12 mouse cellular contexts compared by ENCODE assay signal in genomic region chr7:3198884-3199283, GRCm38 (mm10). TPM values are rescaled to one million over a fixed set of nuclear protein-coding genes. Genes with fewer than 3 reads are reported as not detected.
DNase-seq lines count a peak whose midpoint lies in the region; ATAC-seq and TF ChIP-seq lines count a peak whose summit lies in the region.
"Had no signal": no experiment of that assay in that cellular context is flagged by ENCODE, and none has a peak within 500 bp of the region (broad histone marks: within the 10 kb centered on the region; RNA-seq: fewer than 3 reads in every experiment).

No protein-coding gene starts in this region.

- H3K27ac ChIP-seq in liver, embryonic 12.5 days = no peak overlapping the region
- H3K27ac ChIP-seq in ES-E14 (ENCODE audit: insufficient read depth, low read depth, low read length, poor library complexity, severe bottlenecking) = peak overlapping the region; percentile 99
- H3K27ac ChIP-seq in heart, embryonic 12.5 days (ENCODE audit: poor library complexity, severe bottlenecking) = no peak overlapping the region
- H3K27ac ChIP-seq: kidney, embryonic 15.5 days; limb, embryonic 12.5 days; midbrain, embryonic 15.5 days had no signal

- H3K36me3 ChIP-seq in liver, embryonic 12.5 days = no peaks in the 10 kb centered on the region
- H3K36me3 ChIP-seq in ES-E14 (ENCODE audit: control insufficient read depth, insufficient read depth, low read length, poor library complexity, severe bottlenecking) = no peaks in the 10 kb centered on the region
- H3K36me3 ChIP-seq in heart, embryonic 12.5 days = no peaks in the 10 kb centered on the region
- H3K36me3 ChIP-seq: kidney, embryonic 15.5 days; limb, embryonic 12.5 days; midbrain, embryonic 15.5 days had no signal

- no peak overlapping the region for H3K9ac ChIP-seq in liver, embryonic 12.5 days
- H3K9ac ChIP-seq in ES-E14 (ENCODE audit: insufficient read depth, low read depth, low read length, poor library complexity, severe bottlenecking) = peak overlapping the region; percentile 81; the same call in 1 of the 2 replicates
- no peak overlapping the region for H3K9ac ChIP-seq in heart, embryonic 12.5 days
- H3K9ac ChIP-seq: kidney, embryonic 15.5 days; limb, embryonic 12.5 days; midbrain, embryonic 15.5 days had no signal

- no peak overlapping the region for H3K4me3 ChIP-seq in liver, embryonic 12.5 days
- H3K4me3 ChIP-seq in ES-E14 (ENCODE audit: insufficient read depth in 1 of 2, low read depth in 1 of 2, low read length in 2 of 2, poor library complexity in 1 of 2, severe bottlenecking in 1 of 2) = peak overlapping the region in 1 of 2 experiments; percentile 32; a peak in 2 of 4 replicates
- H3K4me3 ChIP-seq in heart, embryonic 12.5 days = no peak overlapping the region
- H3K4me3 ChIP-seq: kidney, embryonic 15.5 days; limb, embryonic 12.5 days; midbrain, embryonic 15.5 days had no signal

- H3K9me3 ChIP-seq in liver, embryonic 12.5 days (replicated peaks) = no peaks in the 10 kb centered on the region
- H3K9me3 ChIP-seq in ES-E14 (ENCODE audit: control insufficient read depth, insufficient read depth, low read depth, low read length) = no peaks in the 10 kb centered on the region
- no peaks in the 10 kb centered on the region for H3K9me3 ChIP-seq in heart, embryonic 12.5 days (replicated peaks)
- H3K9me3 ChIP-seq: kidney, embryonic 15.5 days; limb, embryonic 12.5 days; midbrain, embryonic 15.5 days had no signal

- H3K27me3 ChIP-seq in liver, embryonic 12.5 days (replicated peaks) = no peaks in the 10 kb centered on the region
- no peaks in the 10 kb centered on the region for H3K27me3 ChIP-seq in heart, embryonic 12.5 days (replicated peaks)
- H3K27me3 ChIP-seq: kidney, embryonic 15.5 days; limb, embryonic 12.5 days; midbrain, embryonic 15.5 days had no signal

- in situ Hi-C loops in ES-E14 (cut with MboI; ENCODE audit: low sequenced_read_pairs in 2 of 2, unreplicated experiment in 2 of 2) = no loop called here

- peak; percentile 48 for DNase-seq in liver
- DNase-seq in ES-E14 (ENCODE audit: low read depth, low spot score) = no peak
- DNase-seq in c-Kit-positive CD71-negative TER-119-negative erythroid progenitor cells, embryonic 14.5 days (ENCODE audit: low read depth) = peak; percentile 32
- peak; percentile 30 for DNase-seq in mesoderm, embryonic 11.5 days (ENCODE audit: low read depth, low spot score)
- DNase-seq in layer of hippocampus, adult 18-20 months (ENCODE audit: low spot score in 2 of 2) = no peak
- DNase-seq: cerebellum, adult 18-20 months had no signal

- no peak overlapping the region for H3K4me2 ChIP-seq in liver, embryonic 12.5 days
- H3K4me2 ChIP-seq in heart, embryonic 12.5 days = no peak overlapping the region
- H3K4me2 ChIP-seq: kidney, embryonic 15.5 days; limb, embryonic 12.5 days; midbrain, embryonic 15.5 days had no signal

- H3K4me1 ChIP-seq in liver, embryonic 12.5 days = peaks cover 9% of the 10 kb centered on the region
- peaks cover 13 to 23% of the 10 kb centered on the region in 2 experiments; a peak in 3 of 4 replicates for H3K4me1 ChIP-seq in ES-E14 (ENCODE audit: control insufficient read depth in 2 of 2, insufficient read depth in 2 of 2, low read length in 2 of 2, poor library complexity in 1 of 2)
- peaks cover 11% of the 10 kb centered on the region for H3K4me1 ChIP-seq in heart, embryonic 12.5 days (replicated peaks)
- H3K4me1 ChIP-seq: kidney, embryonic 15.5 days; limb, embryonic 12.5 days; midbrain, embryonic 15.5 days had no signal

- WGBS in liver, embryonic 12.5 days (ENCODE audit: insufficient replicate concordance) = 35% methylated on average over 11 of the region's 11 CpGs
- 40% methylated on average over 11 of the region's 11 CpGs for WGBS in heart, embryonic 12.5 days

- ATAC-seq in liver, embryonic 12.5 days = no peak
- ATAC-seq in heart, embryonic 12.5 days (ENCODE audit: insufficient number of reproducible peaks, low FRiP score) = no peak
- ATAC-seq: midbrain, embryonic 15.5 days had no signal

TF ChIP-seq in ES-E14, 5 proteins besides CTCF, POLR2A, EP300 and RAD21:
- TF ChIP-seq ZC3H11A (IDR thresholded peaks at IDR 0.05; ENCODE audit: borderline replicate concordance, low read depth, low read length) (no peak), CHD2 (IDR thresholded peaks at IDR 0.05; ENCODE audit: low read depth, low read length) (no peak), ZNF384 (IDR thresholded peaks at IDR 0.05; ENCODE audit: low read depth, low read length) (no peak), HCFC1 (IDR thresholded peaks at IDR 0.05; ENCODE audit: borderline replicate concordance, insufficient read depth, low read length) (no peak), MAFK (IDR thresholded peaks at IDR 0.05; ENCODE audit: insufficient read depth, low read depth, low read length) (no peak)

RNA-seq across cellular contexts. Expression of gene AU018091, which starts 29.9 kb away (rescaled TPM):
- not detected in 2 replicates for polyA plus RNA-seq in liver, embryonic 12.5 days (2016; fragmentation: Nextera tagmentation; extraction: Ambion mirVana)
- 198 and 373 TPM in 2 replicates for total RNA-seq in ES-E14 (2012; rRNA removed)
- not detected for total RNA-seq in layer of hippocampus, adult 18-20 months (2021)
- 0.06 TPM in 1 of 2 replicates, not detected in the other for polyA plus RNA-seq in heart, embryonic 12.5 days (2016; fragmentation: Nextera tagmentation; extraction: Ambion mirVana)
- polyA plus RNA-seq: heart, embryonic 16.5 days; kidney, embryonic 15.5 days; midbrain, embryonic 15.5 days had no signal

RNA-seq across cellular contexts. Expression of gene Nlrp12, which starts 50.7 kb away (rescaled TPM):
- polyA plus RNA-seq in liver, embryonic 12.5 days (2016; fragmentation: Nextera tagmentation; extraction: Ambion mirVana) = 0.07 TPM in 1 of 2 replicates, not detected in the other
- 3.7 and 8.0 TPM in 2 replicates for total RNA-seq in ES-E14 (2012; rRNA removed)
- total RNA-seq in layer of hippocampus, adult 18-20 months (2021) = under 1 TPM in 1 of 2 experiments, not detected in 1; 0.05 TPM
- not detected in 2 replicates for polyA plus RNA-seq in heart, embryonic 12.5 days (2016; fragmentation: Nextera tagmentation; extraction: Ambion mirVana)
- polyA plus RNA-seq: heart, embryonic 16.5 days; limb, embryonic 12.5 days had no signal

Comparison
In these comparisons a context has a peak if more than half of its experiments do, and no peak if none do; other contexts are left out.
1. DNase-seq: peak in liver (single experiment), c-Kit-positive CD71-negative TER-119-negative erythroid progenitor cells, embryonic 14.5 days (single experiment) and mesoderm, embryonic 11.5 days (single experiment); none in ES-E14 (single experiment) and layer of hippocampus, adult 18-20 months (0 of 2).
2. RNA of gene AU018091, which starts 29.9 kb away (total RNA-seq): 198 to 373 TPM in ES-E14; not detected in layer of hippocampus, adult 18-20 months; every median in the first group is over 100 times any median in the second.